Mouse (Mus musculus): ENCODE data around the gene Gdpgp1. TPM values are rescaled to one million over a fixed set of nuclear protein-coding genes. Genes with fewer than 3 reads are reported as not detected.
A peak's percentile ranks its signal among the peaks of the same experiment; 100 is the strongest.

Gdpgp1 gene
- polyA plus RNA-seq, 1 experiment: 3.4 TPM

DNA sequence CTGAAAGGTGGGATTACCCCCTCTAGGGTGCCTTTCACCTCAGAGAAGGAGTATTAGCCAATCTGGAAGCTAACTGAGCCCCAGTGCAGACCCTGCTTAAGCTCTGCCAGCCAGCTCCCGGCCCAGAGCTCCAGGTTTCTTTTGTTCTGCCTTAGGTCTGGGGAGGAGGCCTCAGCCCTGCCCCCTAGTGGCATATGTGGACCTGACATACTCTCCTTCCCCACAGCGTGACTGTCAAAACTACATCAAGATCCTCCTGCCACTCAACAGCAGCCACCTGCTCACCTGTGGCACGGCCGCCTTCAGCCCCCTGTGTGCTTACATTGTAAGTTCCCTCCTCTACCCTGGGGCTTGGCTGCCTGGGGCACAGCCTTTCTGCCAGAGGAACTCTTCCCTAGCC lies 17.3 kb upstream of the Gdpgp1 start:
- no peak overlapping the region for H3K27ac ChIP-seq (ENCODE audit: insufficient read depth, low read length)
- H3K4me1 ChIP-seq (ENCODE audit: control insufficient read depth, insufficient read depth, low read length): no peaks in the 10 kb centered on the region
- TF ChIP-seq CTCF (IDR thresholded peaks at IDR 0.05; ENCODE audit: extremely low read depth, insufficient read depth, low read length) (peak; percentile 80), POLR2A (IDR thresholded peaks at IDR 0.05; ENCODE audit: extremely low read depth, insufficient read depth, low read length) (no peak)

DNA sequence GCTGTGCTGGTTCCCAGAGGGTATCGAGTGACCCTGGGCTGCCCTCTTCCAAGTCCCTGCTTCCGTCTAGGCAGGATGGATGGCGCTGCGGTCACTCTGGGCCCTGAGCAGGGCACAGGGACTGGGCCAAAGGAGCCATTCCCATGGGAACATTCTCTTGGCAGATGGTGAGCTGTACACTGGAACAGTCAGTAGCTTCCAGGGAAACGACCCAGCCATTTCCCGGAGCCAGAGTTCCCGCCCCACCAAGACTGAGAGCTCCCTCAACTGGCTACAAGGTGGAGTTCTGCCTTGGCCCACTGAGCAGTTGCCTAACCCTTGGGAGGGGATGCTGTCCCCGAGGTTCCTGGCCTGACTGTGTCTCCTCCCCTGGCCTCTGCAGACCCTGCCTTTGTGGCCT lies 16.1 kb upstream of the Gdpgp1 start:
- H3K4me1 ChIP-seq (ENCODE audit: control insufficient read depth, insufficient read depth, low read length): no peaks in the 10 kb centered on the region
- no peak overlapping the region for H3K4me3 ChIP-seq (ENCODE audit: insufficient read depth, low read length)
- TF ChIP-seq CTCF (IDR thresholded peaks at IDR 0.05; ENCODE audit: extremely low read depth, insufficient read depth, low read length) (no peak), POLR2A (IDR thresholded peaks at IDR 0.05; ENCODE audit: extremely low read depth, insufficient read depth, low read length) (no peak)
- H3K27ac ChIP-seq (ENCODE audit: insufficient read depth, low read length): peak overlapping the region; percentile 46; the same call in 1 of the 2 replicates

More for the DNA sequence above, 17.3 kb upstream of the Gdpgp1 start:
- H3K4me3 ChIP-seq (ENCODE audit: insufficient read depth, low read length): no peak overlapping the region

DNA sequence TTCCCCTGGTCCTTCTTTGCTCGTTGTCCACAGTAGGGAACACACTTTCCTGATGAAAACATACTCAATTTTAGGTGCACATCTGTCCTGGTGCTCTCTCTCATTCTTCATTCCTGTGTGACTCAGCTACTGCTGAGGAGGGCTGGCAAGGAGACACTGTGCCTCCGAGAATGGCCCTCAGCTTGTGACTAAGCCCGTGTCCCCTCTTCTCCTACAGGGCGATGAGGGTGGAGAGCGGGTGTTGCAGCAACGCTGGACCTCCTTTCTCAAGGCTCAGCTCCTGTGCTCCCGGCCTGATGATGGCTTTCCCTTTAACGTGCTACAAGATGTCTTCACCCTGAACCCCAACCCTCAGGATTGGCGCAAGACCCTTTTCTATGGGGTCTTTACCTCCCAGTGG lies 14.0 kb upstream of the Gdpgp1 start:
- Histone ChIP-seq H3K4me3 (ENCODE audit: insufficient read depth, low read length) (no peak overlapping the region), H3K4me1 (ENCODE audit: control insufficient read depth, insufficient read depth, low read length) (no peaks in the 10 kb centered on the region)
- no peak for TF ChIP-seq CTCF (IDR thresholded peaks at IDR 0.05; ENCODE audit: extremely low read depth, insufficient read depth, low read length)
- TF ChIP-seq POLR2A (IDR thresholded peaks at IDR 0.05; ENCODE audit: extremely low read depth, insufficient read depth, low read length): no peak

DNA sequence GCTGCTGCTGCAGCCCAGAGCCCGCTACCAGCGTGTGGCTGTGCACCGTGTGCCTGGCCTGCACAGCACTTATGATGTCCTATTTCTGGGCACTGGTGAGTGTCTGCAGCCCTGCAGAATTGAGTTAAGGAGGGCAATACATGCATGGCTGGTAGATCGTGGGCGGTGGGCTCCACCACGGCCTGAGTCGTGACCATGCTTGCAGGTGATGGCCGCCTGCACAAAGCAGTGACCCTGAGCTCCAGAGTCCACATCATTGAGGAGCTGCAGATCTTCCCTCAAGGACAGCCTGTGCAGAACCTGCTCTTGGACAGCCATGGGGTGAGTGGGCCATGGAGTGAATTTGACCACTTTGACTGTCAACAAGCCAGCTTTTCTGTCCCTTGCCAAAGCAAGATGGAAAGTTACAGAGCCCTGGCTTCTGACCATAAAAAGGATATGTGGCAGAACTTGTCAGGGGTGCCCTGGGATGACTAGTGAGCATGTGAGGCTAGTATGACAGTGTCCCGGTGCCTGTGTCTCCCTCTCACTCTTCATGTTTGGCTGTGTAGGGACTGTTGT lies 12.3 kb upstream of the Gdpgp1 start:
- TF ChIP-seq POLR2A (IDR thresholded peaks at IDR 0.05; ENCODE audit: extremely low read depth, insufficient read depth, low read length) (no peak), CTCF (IDR thresholded peaks at IDR 0.05; ENCODE audit: extremely low read depth, insufficient read depth, low read length) (no peak)
- H3K27ac ChIP-seq (ENCODE audit: insufficient read depth, low read length): no peak overlapping the region
- no peaks in the 10 kb centered on the region for H3K4me1 ChIP-seq (ENCODE audit: control insufficient read depth, insufficient read depth, low read length)
- no peak overlapping the region for H3K4me3 ChIP-seq (ENCODE audit: insufficient read depth, low read length)

More for the DNA sequence above, 14.0 kb upstream of the Gdpgp1 start:
- no peak overlapping the region for H3K27ac ChIP-seq (ENCODE audit: insufficient read depth, low read length)

DNA sequence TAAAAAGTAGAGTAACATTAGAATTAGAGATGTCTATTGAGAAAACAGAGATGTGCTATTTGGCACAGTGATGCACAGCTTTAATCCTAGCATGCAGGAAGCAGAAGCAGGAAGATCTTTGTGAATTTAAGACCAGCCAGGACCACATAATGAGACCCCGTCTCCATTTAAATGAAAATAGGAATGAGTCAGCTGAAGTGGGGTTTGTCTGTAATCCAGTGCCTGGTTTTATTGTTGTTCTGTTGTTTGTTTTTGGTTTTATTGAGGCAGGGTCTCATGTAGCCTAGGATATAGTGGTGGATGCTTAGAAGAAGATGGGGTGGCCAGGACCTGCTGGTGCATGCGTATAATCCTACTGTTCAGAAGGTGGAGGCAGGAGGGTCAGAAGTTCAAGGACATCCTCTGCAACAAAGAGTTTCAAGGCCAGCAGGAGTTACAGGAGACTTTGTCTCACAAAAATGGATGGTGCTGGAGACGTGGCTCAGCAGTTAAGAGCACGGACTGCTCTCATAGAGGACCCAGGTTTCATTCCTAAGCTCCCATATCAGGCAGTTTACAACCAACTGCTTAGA lies 11.4 kb upstream of the Gdpgp1 start:
- no peak for TF ChIP-seq CTCF (IDR thresholded peaks at IDR 0.05; ENCODE audit: extremely low read depth, insufficient read depth, low read length)
- TF ChIP-seq POLR2A (IDR thresholded peaks at IDR 0.05; ENCODE audit: extremely low read depth, insufficient read depth, low read length): no peak
- Histone ChIP-seq H3K4me3 (ENCODE audit: insufficient read depth, low read length) (no peak overlapping the region), H3K27ac (ENCODE audit: insufficient read depth, low read length) (no peak overlapping the region), H3K4me1 (ENCODE audit: control insufficient read depth, insufficient read depth, low read length) (no peaks in the 10 kb centered on the region)

DNA sequence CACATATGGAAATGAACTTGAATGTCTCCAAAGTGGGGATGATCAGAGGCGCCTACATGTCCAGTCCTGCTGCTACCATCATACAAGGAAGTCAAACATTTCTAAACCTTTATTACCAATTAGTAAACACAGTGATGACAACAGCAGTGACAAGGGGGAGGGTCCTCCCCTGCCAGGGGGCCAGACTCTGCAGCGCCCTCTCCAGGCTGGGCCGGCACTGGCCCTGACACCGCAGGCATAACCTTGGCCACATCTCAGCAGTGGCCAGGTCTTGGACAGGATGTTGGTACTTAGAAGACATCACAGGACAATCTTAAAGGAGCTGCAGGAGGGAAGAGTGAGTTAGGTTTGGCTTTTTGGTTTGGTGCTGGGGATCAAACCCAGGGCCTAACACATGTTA lies 5.6 kb upstream of the Gdpgp1 start:
- TF ChIP-seq CTCF (IDR thresholded peaks at IDR 0.05; ENCODE audit: extremely low read depth, insufficient read depth, low read length): no peak
- TF ChIP-seq POLR2A (IDR thresholded peaks at IDR 0.05; ENCODE audit: extremely low read depth, insufficient read depth, low read length): no peak
- H3K4me3 ChIP-seq (ENCODE audit: insufficient read depth, low read length): no peak overlapping the region
- H3K27ac ChIP-seq (ENCODE audit: insufficient read depth, low read length): no peak overlapping the region
- H3K4me1 ChIP-seq (ENCODE audit: control insufficient read depth, insufficient read depth, low read length): no peaks in the 10 kb centered on the region

DNA sequence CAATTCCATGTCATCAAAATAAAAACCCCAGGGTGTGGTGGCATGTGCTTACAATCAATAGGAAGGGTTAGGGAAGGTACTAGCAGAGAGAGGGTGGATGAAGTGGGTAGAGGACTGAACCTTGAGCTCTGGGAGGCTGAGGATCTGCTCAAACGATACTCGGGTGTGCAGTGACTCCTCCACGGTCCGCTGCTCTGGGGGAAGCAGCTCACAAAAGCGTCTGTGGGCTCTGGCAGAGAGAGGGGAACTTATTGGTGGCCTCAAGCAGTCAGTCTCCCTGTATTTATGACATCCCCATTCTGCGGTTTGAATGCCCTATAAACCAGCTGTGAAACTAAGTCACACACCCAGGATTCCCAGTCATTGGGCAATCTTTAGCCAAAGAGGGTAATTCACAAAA lies 2.5 kb upstream of the Gdpgp1 start:
- Histone ChIP-seq H3K4me3 (ENCODE audit: insufficient read depth, low read length) (no peak overlapping the region), H3K27ac (ENCODE audit: insufficient read depth, low read length) (no peak overlapping the region)
- TF ChIP-seq POLR2A (IDR thresholded peaks at IDR 0.05; ENCODE audit: extremely low read depth, insufficient read depth, low read length) (no peak), CTCF (IDR thresholded peaks at IDR 0.05; ENCODE audit: extremely low read depth, insufficient read depth, low read length) (no peak)

DNA sequence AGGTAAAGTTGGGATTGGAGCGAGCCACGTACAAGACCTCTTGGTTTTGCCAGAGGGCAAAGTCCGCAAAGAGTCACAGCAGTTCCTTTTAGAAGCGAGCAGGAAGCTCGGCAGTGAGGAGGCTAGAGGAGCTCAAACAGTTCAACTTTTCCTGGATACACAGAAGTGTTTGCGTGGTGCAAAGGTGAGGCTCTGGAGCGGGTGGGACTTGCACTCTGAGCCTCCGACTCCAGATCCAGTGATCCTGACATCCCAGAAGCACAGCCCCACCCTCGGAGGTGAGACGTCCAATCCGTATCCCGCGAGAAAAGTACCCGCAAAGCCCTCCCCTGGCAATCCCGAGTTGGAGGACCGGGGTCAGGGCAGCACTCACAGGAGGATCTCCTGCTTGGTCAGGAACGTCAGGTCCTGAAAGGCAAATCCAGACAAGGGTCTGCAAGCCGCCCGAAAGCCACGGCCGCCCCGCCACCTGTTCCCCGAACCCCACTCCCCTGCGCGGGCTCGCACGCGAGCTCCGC lies 635 bp upstream of the Gdpgp1 start:
- no peak for TF ChIP-seq POLR2A (IDR thresholded peaks at IDR 0.05; ENCODE audit: extremely low read depth, insufficient read depth, low read length)
- TF ChIP-seq CTCF (IDR thresholded peaks at IDR 0.05; ENCODE audit: extremely low read depth, insufficient read depth, low read length): no peak
- H3K27ac ChIP-seq (ENCODE audit: insufficient read depth, low read length): no peak overlapping the region
- H3K4me1 ChIP-seq (ENCODE audit: control insufficient read depth, insufficient read depth, low read length): no peaks in the 10 kb centered on the region; the same call in 1 of the 2 replicates
- H3K4me3 ChIP-seq (ENCODE audit: insufficient read depth, low read length): peak overlapping the region; percentile 66

More for the DNA sequence above, 2.5 kb upstream of the Gdpgp1 start:
- H3K4me1 ChIP-seq (ENCODE audit: control insufficient read depth, insufficient read depth, low read length): no peaks in the 10 kb centered on the region; the same call in 1 of the 2 replicates

DNA sequence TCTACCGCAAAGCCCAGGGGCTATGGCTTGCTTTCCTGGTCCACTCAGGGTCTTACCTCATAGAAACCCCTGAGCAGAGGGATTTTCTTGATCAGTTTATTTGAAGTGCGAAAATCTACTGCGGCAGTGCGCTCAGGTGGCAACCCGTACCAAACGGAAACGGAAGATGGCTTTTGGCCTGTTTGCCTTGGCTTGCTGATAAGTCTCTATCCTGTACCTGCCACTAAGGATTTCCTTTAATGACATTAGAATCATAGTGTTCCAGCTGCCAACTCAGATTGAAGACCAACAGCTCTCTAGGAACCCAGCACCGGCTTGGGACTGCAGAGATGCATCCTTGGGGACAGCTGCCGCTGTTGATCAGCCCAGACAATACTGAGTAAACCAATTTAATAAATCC lies 1.1 kb downstream of the Gdpgp1 start:
- Histone ChIP-seq H3K4me1 (ENCODE audit: control insufficient read depth, insufficient read depth, low read length) (no peaks in the 10 kb centered on the region; the same call in 1 of the 2 replicates), H3K27ac (ENCODE audit: insufficient read depth, low read length) (no peak overlapping the region), H3K4me3 (ENCODE audit: insufficient read depth, low read length) (peak overlapping the region; percentile 31; the same call in 1 of the 2 replicates)
- TF ChIP-seq CTCF (IDR thresholded peaks at IDR 0.05; ENCODE audit: extremely low read depth, insufficient read depth, low read length): no peak
- no peak for TF ChIP-seq POLR2A (IDR thresholded peaks at IDR 0.05; ENCODE audit: extremely low read depth, insufficient read depth, low read length)

DNA sequence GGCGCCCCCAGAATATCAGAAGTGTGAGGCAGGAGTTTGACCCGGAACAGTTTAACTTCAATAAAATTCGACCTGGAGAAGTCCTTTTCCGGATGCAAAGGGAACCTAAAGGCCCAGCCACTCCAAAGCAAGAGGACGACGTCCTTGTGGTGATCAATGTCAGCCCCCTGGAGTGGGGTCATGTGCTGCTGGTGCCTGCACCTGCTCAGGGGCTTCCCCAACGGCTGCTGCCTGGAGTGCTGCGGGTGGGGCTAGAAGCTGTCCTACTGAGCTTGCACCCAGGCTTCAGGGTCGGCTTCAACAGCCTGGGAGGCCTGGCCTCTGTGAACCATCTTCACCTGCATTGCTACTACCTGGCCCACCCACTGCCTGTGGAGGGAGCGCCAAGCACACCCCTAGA lies 5.9 kb downstream of the Gdpgp1 start:
- H3K4me3 ChIP-seq (ENCODE audit: insufficient read depth, low read length): no peak overlapping the region
- TF ChIP-seq CTCF (IDR thresholded peaks at IDR 0.05; ENCODE audit: extremely low read depth, insufficient read depth, low read length) (no peak), POLR2A (IDR thresholded peaks at IDR 0.05; ENCODE audit: extremely low read depth, insufficient read depth, low read length) (no peak)
- no peaks in the 10 kb centered on the region; the same call in 1 of the 2 replicates for H3K4me1 ChIP-seq (ENCODE audit: control insufficient read depth, insufficient read depth, low read length)
- H3K27ac ChIP-seq (ENCODE audit: insufficient read depth, low read length): no peak overlapping the region

Measured in cortical plate, adult 2 months (tissue).